Mouse (Mus musculus): Measurements from ENCODE around the gene Sqor.

- TF ChIP-seq POLR2A (IDR thresholded peaks at IDR 0.05; ENCODE audit: low read depth, low read length) (no peak), CTCF (conservative IDR thresholded peaks at IDR 0.05 in 1 of 2, IDR thresholded peaks at IDR 0.05 in 1 of 2; ENCODE audit: low read depth in 2 of 2, low read length in 2 of 2) (no peak), BHLHE40 (IDR thresholded peaks at IDR 0.05; ENCODE audit: low read depth, low read length) (no peak), EP300 (IDR thresholded peaks at IDR 0.05; ENCODE audit: low read length) (no peak), HCFC1 (IDR thresholded peaks at IDR 0.05; ENCODE audit: low read depth, low read length) (no peak), POLR2AphosphoS2 (IDR thresholded peaks at IDR 0.05; ENCODE audit: low read depth, low read length) (no peak), IRF4 (IDR thresholded peaks at IDR 0.05; ENCODE audit: low read depth, low read length) (no peak), MAX (IDR thresholded peaks at IDR 0.05; ENCODE audit: low read length) (no peak), ZKSCAN1 (IDR thresholded peaks at IDR 0.05; ENCODE audit: borderline replicate concordance, low read depth, low read length) (no peak), USF2 (conservative IDR thresholded peaks at IDR 0.05; ENCODE audit: low read depth, low read length) (no peak), SIN3A (IDR thresholded peaks at IDR 0.05; ENCODE audit: low read length) (no peak), KAT2A (IDR thresholded peaks at IDR 0.05; ENCODE audit: insufficient replicate concordance, low read length) (no peak)
Measured at GRCm38 (mm10) chr2:122779967-122780366, 14.9 kb downstream of the Sqor start.
